Mouse (Mus musculus) midbrain, embryonic 12.5 days (tissue): ENCODE measurements around the gene Tspyl4. TPM values are rescaled to one million over a fixed set of nuclear protein-coding genes. Genes with fewer than 3 reads are reported as not detected.
"Not testable (repeated sequence)": the region's sequence is repeated elsewhere in the genome, so short reads cannot be mapped to it uniquely, and the experiment has no call there.

Experiments used
- ATAC-seq: fragments of 200-750 bp; cut with Nextera tagmentation; 2 replicates; pipeline ENCODE4 v1.8.0; 2017; ENCODE audit warnings: low read depth, moderate TSS enrichment, moderate library complexity; ENCODE audit not compliant: low FRiP score
- H3K27ac ChIP-seq: fragments of 300-500 bp; sonication (generic); replicated peaks from 2 replicates; pipeline ENCODE4 v1.5.1; 2016; ENCODE audit warnings: mild to moderate bottlenecking
- H3K27me3 ChIP-seq: fragments of 300-500 bp; sonication (generic); 2 replicates; pipeline ENCODE4 v1.6.1; 2016; ENCODE audit warnings: mild to moderate bottlenecking
- H3K36me3 ChIP-seq: fragments of 300-500 bp; sonication (generic); 2 replicates; pipeline ENCODE4 v1.6.1; 2016
- H3K4me1 ChIP-seq: fragments of 300-500 bp; sonication (generic); 2 replicates; pipeline ENCODE4 v1.6.1; 2016
- H3K4me2 ChIP-seq: fragments of 300-500 bp; sonication (generic); replicated peaks from 2 replicates; pipeline ENCODE4 v1.6.1; 2016; ENCODE audit warnings: mild to moderate bottlenecking, moderate library complexity
- H3K4me3 ChIP-seq: fragments of 300-500 bp; sonication (generic); 2 replicates; pipeline ENCODE4 v1.5.1; 2016; ENCODE audit warnings: mild to moderate bottlenecking
- H3K9ac ChIP-seq: fragments of 300-500 bp; sonication (generic); replicated peaks from 2 replicates; pipeline ENCODE4 v1.6.1; 2016; ENCODE audit warnings: mild to moderate bottlenecking, moderate library complexity
- H3K9me3 ChIP-seq: fragments of 300-500 bp; sonication (generic); 2 replicates; pipeline ENCODE4 v1.6.1; 2016; ENCODE audit warnings: mild to moderate bottlenecking
- WGBS: fragments of 180-500 bp; shearing (Covaris S2); methylation state at CpG from one replicate; pipeline ENCODE4 v1.1.7; 2016; 5-methylcytosine and 5-hydroxymethylcytosine counted together
- polyA plus RNA-seq: library from polyadenylated mRNA; unstranded; fragments of >200 nt; fragmentation: Nextera tagmentation; extraction: Ambion mirVana; gene quantifications from 2 replicates; pipeline ENCODE4 v1.2.1, GENCODE M21; 2016

Tspyl4 gene
- 120 and 126 TPM in 2 replicates for polyA plus RNA-seq

DNA sequence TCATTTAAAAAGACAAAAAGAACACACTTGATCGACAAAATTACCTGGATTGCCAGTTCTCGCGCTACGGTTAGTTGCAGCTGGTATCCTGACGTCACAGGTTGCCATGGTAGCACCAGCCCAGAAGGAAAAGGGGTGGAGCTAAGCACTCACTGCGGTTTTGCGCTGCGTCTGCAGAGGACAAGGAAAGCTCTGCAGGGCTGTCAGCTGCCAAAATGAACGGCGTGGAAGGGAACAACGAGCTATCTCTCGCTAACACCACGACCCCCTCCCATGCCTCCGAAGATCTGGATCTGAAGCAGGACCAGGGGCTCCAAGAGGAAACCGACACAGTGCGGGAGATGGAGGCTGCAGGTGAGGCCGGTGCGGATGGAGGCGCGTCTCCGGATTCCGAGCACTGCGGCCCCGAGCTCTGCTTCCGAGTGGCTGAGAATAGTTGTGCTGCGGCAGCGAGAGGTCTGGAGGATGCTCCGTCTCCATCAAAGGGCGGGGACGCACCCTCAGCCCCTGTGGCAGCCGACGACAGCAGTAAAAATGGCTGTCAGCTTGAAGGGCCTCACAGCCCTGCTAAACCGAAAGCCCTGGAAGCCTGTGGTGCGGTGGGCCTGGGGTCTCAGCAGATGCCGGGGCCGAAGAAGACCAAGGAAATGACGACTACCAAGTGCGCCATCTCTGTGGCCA, at the start of gene Tspyl4:
Tspyl4 (plus strand) TSS at position 144 of the 681 bp plus-strand sequence.
- Histone ChIP-seq H3K4me1 (peaks cover 36% of the 10 kb centered on the region), H3K27me3 (no peaks in the 10 kb centered on the region), H3K4me2 (peak within 1 kb of the TSS; percentile 74), H3K4me3 (peak within 1 kb of the TSS; percentile 78), H3K27ac (peak within 1 kb of the TSS; percentile 97), H3K9ac (peak within 1 kb of the TSS; percentile 86), H3K9me3 (no peaks in the 10 kb centered on the region), H3K36me3 (no peaks in the 10 kb centered on the region)
- peak; percentile 98 for ATAC-seq
- WGBS = 0% methylated on average over 38 of the region's 38 CpGs

DNA sequence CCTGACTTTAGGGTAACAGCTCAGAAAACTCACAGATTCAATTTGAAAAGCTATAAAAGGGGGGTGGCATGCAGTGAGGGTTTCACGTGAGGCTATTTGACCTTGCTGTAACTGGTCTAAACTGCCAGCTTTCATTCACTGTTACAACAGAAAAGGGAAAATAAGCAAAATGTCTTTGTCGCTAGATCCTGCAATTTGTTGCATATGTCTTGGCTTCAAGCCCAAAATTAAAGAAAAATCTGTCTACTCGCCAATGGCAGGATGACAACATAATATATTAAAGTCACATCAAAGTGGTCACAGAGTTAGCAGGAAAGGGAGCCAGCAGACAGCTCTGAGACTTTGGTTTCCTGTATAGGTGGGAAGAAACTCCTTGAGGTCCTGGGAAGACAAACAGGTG, 49.5 kb upstream of the Tspyl4 start:
- WGBS = 46% methylated on average over 3 of the region's 3 CpGs
- no peak overlapping the region for H3K9ac ChIP-seq
- no peak overlapping the region for H3K4me2 ChIP-seq
- H3K4me3 ChIP-seq = no peak overlapping the region
- no peaks in the 10 kb centered on the region for H3K9me3 ChIP-seq
- no peak for ATAC-seq
- no peaks in the 10 kb centered on the region for H3K27me3 ChIP-seq
- no peaks in the 10 kb centered on the region for H3K36me3 ChIP-seq
- no peak overlapping the region for H3K27ac ChIP-seq
- peaks cover 4% of the 10 kb centered on the region; the same call in 1 of the 2 replicates for H3K4me1 ChIP-seq

- 76% methylated on average over 2 of the region's 2 CpGs for WGBS
- no peak for ATAC-seq
- Histone ChIP-seq H3K36me3 (no peaks in the 10 kb centered on the region), H3K9me3 (no peaks in the 10 kb centered on the region), H3K27ac (no peak overlapping the region), H3K4me3 (no peak overlapping the region), H3K4me1 (peaks cover 4% of the 10 kb centered on the region; the same call in 1 of the 2 replicates), H3K9ac (no peak overlapping the region), H3K27me3 (no peaks in the 10 kb centered on the region), H3K4me2 (no peak overlapping the region)
Measured at GRCm38 (mm10) chr10:34249594-34249993, 47.6 kb upstream of the Tspyl4 start.

DNA sequence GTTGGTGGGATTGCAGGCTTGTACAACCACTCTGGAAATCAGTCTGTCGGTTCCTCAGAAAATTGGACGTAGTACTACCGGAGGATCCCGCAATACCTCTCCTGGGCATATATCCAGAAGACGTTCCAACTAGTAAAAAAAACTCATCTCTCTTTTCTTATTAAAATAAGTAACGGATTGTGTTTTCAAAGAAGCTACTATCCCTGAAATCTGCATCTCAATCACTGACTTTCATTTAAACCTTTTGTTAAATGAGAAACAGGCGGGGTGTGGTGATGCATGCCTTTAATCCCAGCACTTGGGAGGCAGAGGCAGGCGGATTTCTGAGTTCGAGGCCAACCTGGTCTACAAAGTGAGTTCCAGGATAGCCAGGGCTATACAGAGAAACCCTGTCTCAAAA, 44.4 kb upstream of the Tspyl4 start:
- 92% methylated on average over 9 of the region's 9 CpGs for whole genome bisulfite sequencing
- H3K27me3 ChIP-seq = not testable (repeated sequence)

GRCm38 (mm10) chr10:34265106-34265505, 32.1 kb upstream of the Tspyl4 start:
- no peak overlapping the region for H3K4me2 ChIP-seq
- H3K9me3 ChIP-seq = no peaks in the 10 kb centered on the region
- ATAC-seq = no peak
- no peak overlapping the region for H3K9ac ChIP-seq
- H3K36me3 ChIP-seq = no peaks in the 10 kb centered on the region
- WGBS = 82% methylated on average over 4 of the region's 4 CpGs
- no peak overlapping the region for H3K27ac ChIP-seq
- H3K4me1 ChIP-seq = no peaks in the 10 kb centered on the region
- H3K4me3 ChIP-seq = no peak overlapping the region
- no peaks in the 10 kb centered on the region for H3K27me3 ChIP-seq

More for the DNA sequence above, 44.4 kb upstream of the Tspyl4 start:
- not testable (repeated sequence) for H3K27ac ChIP-seq, H3K4me3 ChIP-seq, H3K36me3 ChIP-seq, H3K4me2 ChIP-seq, H3K9me3 ChIP-seq, H3K9ac ChIP-seq, ATAC-seq, H3K4me1 ChIP-seq

GRCm38 (mm10) chr10:34267312-34268070, 29.8 kb upstream of the Tspyl4 start:
- Histone ChIP-seq H3K4me2 (no peak overlapping the region), H3K27me3 (no peaks in the 10 kb centered on the region), H3K9me3 (no peaks in the 10 kb centered on the region), H3K4me1 (0 out of 2 replicates have a peak, but pooled peaks cover 3% of the 10 kb centered on the region), H3K9ac (no peak overlapping the region), H3K27ac (no peak overlapping the region), H3K4me3 (no peak overlapping the region), H3K36me3 (no peaks in the 10 kb centered on the region)
- ATAC-seq = no peak
- 72% methylated on average over 5 of the region's 5 CpGs for WGBS

- Histone ChIP-seq H3K9me3 (no peaks in the 10 kb centered on the region), H3K27ac (no peak overlapping the region), H3K9ac (no peak overlapping the region), H3K4me1 (0 out of 2 replicates have a peak, but pooled peaks cover 3% of the 10 kb centered on the region), H3K4me2 (no peak overlapping the region), H3K27me3 (no peaks in the 10 kb centered on the region), H3K36me3 (no peaks in the 10 kb centered on the region), H3K4me3 (no peak overlapping the region)
- no peak for ATAC-seq
- WGBS = 63% methylated on average over 7 of the region's 7 CpGs
Measured at GRCm38 (mm10) chr10:34271681-34272080, 25.6 kb upstream of the Tspyl4 start.

GRCm38 (mm10) chr10:34280591-34281175, 16.6 kb upstream of the Tspyl4 start:
- Histone ChIP-seq H3K4me1 (peaks cover 18% of the 10 kb centered on the region), H3K36me3 (no peaks in the 10 kb centered on the region), H3K9ac (no peak overlapping the region), H3K9me3 (no peaks in the 10 kb centered on the region), H3K4me3 (peak overlapping the region; percentile 26), H3K4me2 (peak overlapping the region; percentile 45), H3K27ac (no peak overlapping the region), H3K27me3 (no peaks in the 10 kb centered on the region)
- 32% methylated on average over 13 of the region's 13 CpGs for WGBS
- ATAC-seq = no peak

DNA sequence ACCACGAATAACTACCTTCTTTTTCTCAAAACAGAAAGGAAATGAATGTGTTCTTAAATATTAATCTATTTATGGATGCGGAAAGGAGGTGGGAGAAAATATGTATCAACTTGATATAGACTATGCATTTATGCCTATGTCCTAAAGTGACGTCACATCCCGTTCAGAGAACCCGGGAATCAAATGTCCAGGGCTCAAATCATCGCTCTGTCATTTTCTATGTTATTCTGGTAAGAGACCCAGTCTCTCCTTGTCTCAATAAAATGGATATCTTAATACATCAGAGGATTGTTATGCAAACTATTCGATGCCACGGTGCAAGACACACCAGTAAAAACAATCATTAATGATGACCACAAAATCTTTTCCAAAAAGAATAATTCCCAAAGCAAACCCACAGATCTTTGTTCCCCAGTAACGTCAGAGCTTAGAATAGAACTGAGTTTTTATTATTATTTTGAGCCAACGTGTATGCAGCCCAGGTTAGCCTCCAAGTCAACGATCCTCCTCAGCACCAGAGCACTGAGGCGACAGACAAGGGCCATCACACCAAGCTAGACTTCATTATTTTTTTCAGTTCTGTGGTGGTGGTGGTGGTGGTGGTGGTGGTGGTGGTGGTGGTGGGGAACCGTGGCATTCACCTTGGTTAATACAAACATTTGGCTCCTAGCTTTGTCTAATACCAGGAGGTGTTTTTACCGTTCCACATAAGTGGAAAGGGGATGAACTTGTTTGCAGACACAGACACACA, 15.9 kb upstream of the Tspyl4 start:
- Histone ChIP-seq H3K4me3 (peak overlapping the region; percentile 96), H3K4me2 (peak overlapping the region; percentile 84), H3K36me3 (no peaks in the 10 kb centered on the region), H3K9ac (peak overlapping the region; percentile 95), H3K9me3 (no peaks in the 10 kb centered on the region), H3K4me1 (peaks cover 18% of the 10 kb centered on the region), H3K27me3 (no peaks in the 10 kb centered on the region), H3K27ac (peak overlapping the region; percentile 87)
- 25% methylated on average over 14 of the region's 14 CpGs for WGBS
- no peak for ATAC-seq

GRCm38 (mm10) chr10:34281962-34282388, 15.3 kb upstream of the Tspyl4 start, which contains the start of gene Tspyl1:
Tspyl1 (plus strand) TSS chr10:34282190.
- peak within 1 kb of the TSS; percentile 95 for H3K9ac ChIP-seq
- H3K27ac ChIP-seq = peak within 1 kb of the TSS; percentile 87
- peak within 1 kb of the TSS; percentile 96 for H3K4me3 ChIP-seq
- peak; percentile 98 for ATAC-seq
- WGBS = under 1% methylated on average over 38 of the region's 38 CpGs
- 0 out of 2 replicates have a peak, but pooled peaks cover under 1% of the 10 kb centered on the region for H3K36me3 ChIP-seq
- H3K4me1 ChIP-seq = peaks cover 18% of the 10 kb centered on the region
- H3K9me3 ChIP-seq = no peaks in the 10 kb centered on the region
- H3K4me2 ChIP-seq = peak within 1 kb of the TSS; percentile 84
- no peaks in the 10 kb centered on the region for H3K27me3 ChIP-seq

DNA sequence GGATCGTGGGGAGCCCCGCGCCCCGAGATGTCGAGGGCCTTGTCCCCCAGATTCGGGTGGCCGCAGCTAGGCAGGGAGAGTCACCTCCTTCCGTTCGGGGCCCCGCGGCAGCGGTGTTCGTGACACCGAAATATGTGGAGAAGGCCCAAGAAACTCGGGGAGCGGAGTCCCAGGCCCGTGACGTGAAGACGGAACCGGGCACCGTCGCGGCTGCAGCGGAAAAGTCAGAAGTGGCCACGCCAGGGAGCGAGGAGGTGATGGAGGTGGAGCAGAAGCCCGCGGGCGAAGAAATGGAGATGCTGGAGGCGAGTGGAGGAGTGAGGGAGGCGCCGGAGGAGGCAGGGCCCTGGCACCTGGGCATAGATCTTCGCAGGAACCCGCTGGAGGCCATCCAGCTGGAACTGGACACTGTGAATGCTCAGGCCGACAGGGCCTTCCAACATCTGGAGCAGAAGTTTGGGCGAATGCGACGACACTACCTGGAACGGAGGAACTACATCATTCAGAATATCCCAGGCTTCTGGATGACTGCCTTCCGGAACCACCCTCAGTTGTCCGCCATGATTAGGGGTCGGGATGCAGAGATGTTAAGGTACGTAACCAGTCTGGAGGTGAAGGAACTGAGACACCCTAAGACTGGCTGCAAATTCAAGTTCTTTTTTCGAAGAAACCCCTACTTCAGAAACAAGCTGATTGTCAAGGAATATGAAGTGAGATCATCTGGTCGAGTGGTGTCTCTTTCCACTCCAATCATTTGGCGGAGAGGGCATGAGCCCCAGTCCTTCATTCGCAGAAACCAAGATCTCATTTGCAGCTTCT, 14.6 kb upstream of the Tspyl4 start:
- H3K36me3 ChIP-seq = peaks cover 7% of the 10 kb centered on the region
- H3K4me2 ChIP-seq = peak overlapping the region; percentile 84
- WGBS = 4% methylated on average over 47 of the region's 47 CpGs
- peak; percentile 54 for ATAC-seq
- peak overlapping the region; percentile 80 for H3K27ac ChIP-seq
- H3K9me3 ChIP-seq = no peaks in the 10 kb centered on the region
- peak overlapping the region; percentile 96 for H3K4me3 ChIP-seq
- H3K4me1 ChIP-seq = peaks cover 18% of the 10 kb centered on the region
- H3K9ac ChIP-seq = peak overlapping the region; percentile 95
- no peaks in the 10 kb centered on the region for H3K27me3 ChIP-seq
